Mouse (Mus musculus) hindlimb bud, embryonic 11.5 days (tissue): ENCODE results near the gene Lamc3.
"Not testable (repeated sequence)": the region's sequence is repeated elsewhere in the genome, so short reads cannot be mapped to it uniquely, and the experiment has no call there.

Experiments used
- DNase-seq: peaks from one replicate; pipeline ENCODE4 v3.0.0-alpha.2; 2012; ENCODE audit warnings: low read depth, low spot score; ENCODE audit errors: extremely low spot score

The Lamc3 gene

GRCm38 (mm10) chr2:31876446-31876845 lies 10.6 kb upstream of the Lamc3 start:
- DNase-seq, result no peak

- DNase-seq, result no peak
Measured at GRCm38 (mm10) chr2:31878610-31879009, 8.5 kb upstream of the Lamc3 start.

- DNase-seq, result no peak
Measured at GRCm38 (mm10) chr2:31880868-31881267, 6.2 kb upstream of the Lamc3 start.

- DNase-seq, result no peak
Measured at GRCm38 (mm10) chr2:31883061-31883460, 4.0 kb upstream of the Lamc3 start.

GRCm38 (mm10) chr2:31884806-31885205 lies 2.3 kb upstream of the Lamc3 start:
- no peak for DNase-seq

GRCm38 (mm10) chr2:31888871-31889270 lies 1.8 kb downstream of the Lamc3 start:
- no peak for DNase-seq

- no peak for DNase-seq
Measured at GRCm38 (mm10) chr2:31891219-31891618, 4.1 kb downstream of the Lamc3 start.

- DNase-seq, result no peak
Measured at GRCm38 (mm10) chr2:31893110-31893669, 6.1 kb downstream of the Lamc3 start.

GRCm38 (mm10) chr2:31894221-31894870 lies 7.3 kb downstream of the Lamc3 start:
- no peak for DNase-seq

- DNase-seq, result no peak
Measured at GRCm38 (mm10) chr2:31900932-31901331, 13.8 kb downstream of the Lamc3 start.

GRCm38 (mm10) chr2:31901659-31902362 lies 14.7 kb downstream of the Lamc3 start:
- DNase-seq, result no peak

- no peak for DNase-seq
Measured at GRCm38 (mm10) chr2:31904089-31904488, 17.0 kb downstream of the Lamc3 start.

GRCm38 (mm10) chr2:31904622-31905021 lies 17.5 kb downstream of the Lamc3 start:
- no peak for DNase-seq

GRCm38 (mm10) chr2:31905682-31906081 lies 18.6 kb downstream of the Lamc3 start:
- no peak for DNase-seq

- no peak for DNase-seq
Measured at GRCm38 (mm10) chr2:31906407-31906806, 19.3 kb downstream of the Lamc3 start.

GRCm38 (mm10) chr2:31912575-31912974 lies 25.5 kb downstream of the Lamc3 start:
- DNase-seq, result no peak

GRCm38 (mm10) chr2:31914213-31914612 lies 27.1 kb downstream of the Lamc3 start:
- not testable (repeated sequence) for DNase-seq

- peak; percentile 39 for DNase-seq
Measured at GRCm38 (mm10) chr2:31915112-31915511, 28.0 kb downstream of the Lamc3 start.

- DNase-seq, result no peak
Measured at GRCm38 (mm10) chr2:31917636-31918035, 30.5 kb downstream of the Lamc3 start.

GRCm38 (mm10) chr2:31923645-31924044 lies 36.6 kb downstream of the Lamc3 start:
- DNase-seq, result no peak

- no peak for DNase-seq
Measured at GRCm38 (mm10) chr2:31924811-31925210, 37.7 kb downstream of the Lamc3 start.

GRCm38 (mm10) chr2:31925936-31926335 lies 38.8 kb downstream of the Lamc3 start:
- DNase-seq, result no peak
